Comparison of ENCODE assay signal across 7 mouse cellular contexts in the genomic region with DNA sequence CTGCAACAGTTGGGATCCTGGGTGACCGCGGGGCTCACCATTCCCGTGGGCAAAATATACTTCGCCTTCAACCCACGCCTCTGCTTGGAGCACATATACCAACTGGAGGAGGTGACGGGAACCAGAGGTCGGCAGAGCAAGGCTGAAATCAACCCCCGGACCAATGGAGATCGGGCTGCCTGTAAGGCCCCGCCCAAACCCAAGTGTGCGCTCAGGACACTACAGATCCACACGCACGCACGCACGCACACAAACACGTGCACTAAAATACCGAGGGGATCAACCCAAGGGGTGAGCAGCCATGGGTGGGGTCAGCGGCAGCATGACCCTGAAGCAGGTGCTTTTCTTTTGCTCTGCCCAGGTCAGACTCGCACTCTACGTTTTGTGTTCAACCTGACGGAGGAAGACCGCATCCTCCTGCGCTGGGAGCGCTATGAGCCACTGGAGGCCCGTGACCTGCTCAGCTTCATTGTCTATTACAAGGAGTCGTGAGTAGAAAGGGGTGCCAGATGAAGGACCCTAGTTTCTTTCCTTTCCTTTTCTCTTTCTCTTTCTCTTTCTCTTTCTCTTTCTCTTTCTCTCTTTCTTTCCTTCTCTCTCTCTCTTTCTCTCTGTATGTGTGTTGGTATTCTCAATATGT. TPM values are rescaled to one million over a fixed set of nuclear protein-coding genes. Genes with fewer than 3 reads are reported as not detected.
DNase-seq lines count a peak whose midpoint lies in the region; ATAC-seq lines count a peak whose summit lies in the region.

No protein-coding gene starts in this region.

- peak; percentile 7 for DNase-seq in thymus, postnatal 25 days
- no peak for DNase-seq in thymus, adult 18-20 months
- no peak for DNase-seq in forebrain, embryonic 10.5 days (ENCODE audit: extremely low spot score, low spot score)
- DNase-seq in cerebellum, adult 8-10 months = no peak
- no peak for DNase-seq in cerebellum, postnatal 4 days (ENCODE audit: low spot score in 2 of 2)

- H3K4me1 ChIP-seq in forebrain, embryonic 10.5 days = peaks cover 18% of the 10 kb centered on the region
- peaks cover 8% of the 10 kb centered on the region for H3K4me1 ChIP-seq in limb, embryonic 15.5 days
- peaks cover 7% of the 10 kb centered on the region for H3K4me1 ChIP-seq in stomach, embryonic 15.5 days

- H3K36me3 ChIP-seq in forebrain, embryonic 10.5 days (replicated peaks) = no peaks in the 10 kb centered on the region
- no peaks in the 10 kb centered on the region for H3K36me3 ChIP-seq in limb, embryonic 15.5 days
- no peaks in the 10 kb centered on the region for H3K36me3 ChIP-seq in stomach, embryonic 15.5 days

- WGBS in forebrain, embryonic 10.5 days = 3% methylated on average over 26 of the region's 26 CpGs
- WGBS in limb, embryonic 15.5 days = 3% methylated on average over 26 of the region's 26 CpGs
- WGBS in stomach, embryonic 15.5 days = 7% methylated on average over 26 of the region's 26 CpGs

- H3K9ac ChIP-seq in limb, embryonic 15.5 days = no peak overlapping the region
- H3K9ac ChIP-seq in stomach, embryonic 15.5 days = no peak overlapping the region

- no peak for ATAC-seq in limb, embryonic 15.5 days (ENCODE audit: insufficient number of reproducible peaks, low FRiP score, low TSS enrichment, low read depth)
- ATAC-seq in stomach, embryonic 15.5 days (ENCODE audit: insufficient read depth, low FRiP score, low read depth) = peak; percentile 25; the same call in 1 of the 2 replicates

- no peaks in the 10 kb centered on the region for H3K9me3 ChIP-seq in forebrain, embryonic 10.5 days
- H3K9me3 ChIP-seq in limb, embryonic 15.5 days = no peaks in the 10 kb centered on the region
- no peaks in the 10 kb centered on the region for H3K9me3 ChIP-seq in stomach, embryonic 15.5 days

- H3K27me3 ChIP-seq in forebrain, embryonic 10.5 days (ENCODE audit: poor library complexity, severe bottlenecking) = peaks cover 100% of the 10 kb centered on the region
- H3K27me3 ChIP-seq in limb, embryonic 15.5 days = peaks cover 97% of the 10 kb centered on the region
- peaks cover 74% of the 10 kb centered on the region for H3K27me3 ChIP-seq in stomach, embryonic 15.5 days (replicated peaks)

- H3K4me2 ChIP-seq in limb, embryonic 15.5 days = peak overlapping the region; percentile 40
- H3K4me2 ChIP-seq in stomach, embryonic 15.5 days = peak overlapping the region; percentile 47

- H3K4me3 ChIP-seq in forebrain, embryonic 10.5 days = peak overlapping the region; percentile 44
- H3K4me3 ChIP-seq in limb, embryonic 15.5 days = peak overlapping the region; percentile 17
- peak overlapping the region; percentile 19 for H3K4me3 ChIP-seq in stomach, embryonic 15.5 days (replicated peaks)

- no peak overlapping the region for H3K27ac ChIP-seq in forebrain, embryonic 10.5 days
- no peak overlapping the region for H3K27ac ChIP-seq in limb, embryonic 15.5 days
- H3K27ac ChIP-seq in stomach, embryonic 15.5 days = no peak overlapping the region

RNA-seq across cellular contexts. Expression of a gene that starts 7.4 kb away (rescaled TPM):
- 0.06 and 0.14 TPM in 2 replicates for polyA plus RNA-seq in forebrain, embryonic 10.5 days (2016; fragmentation: Nextera tagmentation; extraction: Ambion mirVana)
- polyA plus RNA-seq in limb, embryonic 15.5 days (2015; fragmentation: Nextera tagmentation; extraction: Ambion mirVana) = 0.19 and 0.36 TPM in 2 replicates
- polyA plus RNA-seq in stomach, embryonic 15.5 days (2015; fragmentation: Nextera tagmentation; extraction: Ambion mirVana) = 0.59 and 0.89 TPM in 2 replicates

RNA-seq across cellular contexts. Expression of a gene that starts 9.2 kb away (rescaled TPM):
- 0.38 and 0.46 TPM in 2 replicates for polyA plus RNA-seq in forebrain, embryonic 10.5 days (2016; fragmentation: Nextera tagmentation; extraction: Ambion mirVana)
- 0.48 and 0.76 TPM in 2 replicates for polyA plus RNA-seq in limb, embryonic 15.5 days (2015; fragmentation: Nextera tagmentation; extraction: Ambion mirVana)
- polyA plus RNA-seq in stomach, embryonic 15.5 days (2015; fragmentation: Nextera tagmentation; extraction: Ambion mirVana) = 1.9 and 2.2 TPM in 2 replicates

RNA-seq across cellular contexts. Expression of a gene that starts 19.9 kb away (rescaled TPM):
- polyA plus RNA-seq in forebrain, embryonic 10.5 days (2016; fragmentation: Nextera tagmentation; extraction: Ambion mirVana) = 10.7 and 11.2 TPM in 2 replicates
- 24.6 and 25.7 TPM in 2 replicates for polyA plus RNA-seq in limb, embryonic 15.5 days (2015; fragmentation: Nextera tagmentation; extraction: Ambion mirVana)
- 23.4 and 25.4 TPM in 2 replicates for polyA plus RNA-seq in stomach, embryonic 15.5 days (2015; fragmentation: Nextera tagmentation; extraction: Ambion mirVana)

RNA-seq across cellular contexts. Expression of a gene that starts 42.4 kb away (rescaled TPM):
- 0.09 and 0.10 TPM in 2 replicates for polyA plus RNA-seq in forebrain, embryonic 10.5 days (2016; fragmentation: Nextera tagmentation; extraction: Ambion mirVana)
- 0.05 TPM in 1 of 2 replicates, not detected in the other for polyA plus RNA-seq in limb, embryonic 15.5 days (2015; fragmentation: Nextera tagmentation; extraction: Ambion mirVana)
- 0.21 and 0.30 TPM in 2 replicates for polyA plus RNA-seq in stomach, embryonic 15.5 days (2015; fragmentation: Nextera tagmentation; extraction: Ambion mirVana)

RNA-seq across cellular contexts. Expression of a gene that starts 55.7 kb away (rescaled TPM):
- polyA plus RNA-seq in forebrain, embryonic 10.5 days (2016; fragmentation: Nextera tagmentation; extraction: Ambion mirVana) = 0.31 and 0.32 TPM in 2 replicates
- polyA plus RNA-seq in limb, embryonic 15.5 days (2015; fragmentation: Nextera tagmentation; extraction: Ambion mirVana) = 0.36 and 0.59 TPM in 2 replicates
- polyA plus RNA-seq in stomach, embryonic 15.5 days (2015; fragmentation: Nextera tagmentation; extraction: Ambion mirVana) = 0.37 and 0.53 TPM in 2 replicates
